Mouse (Mus musculus): ENCODE measurements at regions not wholly inside any gene's neighbourhood (a gene's known extent, or its start where the extent isn't known, plus 50 kb on each side); places are given as distances from the start of the nearest gene placed in this dataset.

- Histone ChIP-seq H3K27me3 (ENCODE audit: insufficient read depth, low read length) (no peaks in the 10 kb centered on the region), H3K9me3 (ENCODE audit: low read depth, low read length) (no peaks in the 10 kb centered on the region), H3K9ac (no peak overlapping the region), H3K4me1 (ENCODE audit: insufficient read depth) (no peaks in the 10 kb centered on the region), H3K4me3 (ENCODE audit: low read depth, low read length) (no peak overlapping the region), H3K27ac (ENCODE audit: low read depth) (no peak overlapping the region), H3K36me3 (ENCODE audit: insufficient read depth) (no peaks in the 10 kb centered on the region), H3K4me2 (no peak overlapping the region)
- TF ChIP-seq CTCF (IDR thresholded peaks at IDR 0.05; ENCODE audit: low read depth): peak; percentile 82
- WGBS: 16% methylated on average over 6 of the region's 6 CpGs
- ATAC-seq (ENCODE audit: insufficient read depth) (peak; percentile 54), DNase-seq (peak; percentile 82)
Observed at GRCm38 (mm10) chr2:147256696-147257095, 62.7 kb upstream of the Nkx2-2 start.

- H3K27me3 ChIP-seq (ENCODE audit: insufficient read depth, low read length): no peaks in the 10 kb centered on the region
- H3K9me3 ChIP-seq (ENCODE audit: low read depth, low read length): no peaks in the 10 kb centered on the region
- no peaks in the 10 kb centered on the region for H3K36me3 ChIP-seq (ENCODE audit: insufficient read depth)
- H3K4me3 ChIP-seq (ENCODE audit: low read depth, low read length): no peak overlapping the region
- no peak overlapping the region for H3K9ac ChIP-seq
- H3K27ac ChIP-seq (ENCODE audit: low read depth): no peak overlapping the region
- no peak overlapping the region for H3K4me2 ChIP-seq
- no peak for DNase-seq
- TF ChIP-seq CTCF (IDR thresholded peaks at IDR 0.05; ENCODE audit: low read depth): no peak
- no peaks in the 10 kb centered on the region for H3K4me1 ChIP-seq (ENCODE audit: insufficient read depth)
- no peak for ATAC-seq (ENCODE audit: insufficient read depth)
- 75% methylated on average over 3 of the region's 3 CpGs for WGBS
Observed at GRCm38 (mm10) chr2:147254944-147255343, 60.9 kb upstream of the Nkx2-2 start.

GRCm38 (mm10) chr2:147254137-147254536, 60.1 kb upstream of the Nkx2-2 start:
- DNase-seq: no peak
- Histone ChIP-seq H3K4me3 (ENCODE audit: low read depth, low read length) (no peak overlapping the region), H3K36me3 (ENCODE audit: insufficient read depth) (no peaks in the 10 kb centered on the region), H3K27ac (ENCODE audit: low read depth) (no peak overlapping the region), H3K9me3 (ENCODE audit: low read depth, low read length) (no peaks in the 10 kb centered on the region), H3K9ac (no peak overlapping the region), H3K4me1 (ENCODE audit: insufficient read depth) (no peaks in the 10 kb centered on the region), H3K27me3 (ENCODE audit: insufficient read depth, low read length) (no peaks in the 10 kb centered on the region), H3K4me2 (no peak overlapping the region)
- no peak for TF ChIP-seq CTCF (IDR thresholded peaks at IDR 0.05; ENCODE audit: low read depth)
- ATAC-seq (ENCODE audit: insufficient read depth): no peak
- 66% methylated on average over 5 of the region's 5 CpGs for WGBS

GRCm38 (mm10) chr2:147247981-147248514, 54.0 kb upstream of the Nkx2-2 start:
- DNase-seq (no peak), ATAC-seq (ENCODE audit: insufficient read depth) (no peak)
- Histone ChIP-seq H3K4me1 (ENCODE audit: insufficient read depth) (no peaks in the 10 kb centered on the region), H3K9ac (no peak overlapping the region), H3K36me3 (ENCODE audit: insufficient read depth) (no peaks in the 10 kb centered on the region), H3K27ac (ENCODE audit: low read depth) (no peak overlapping the region), H3K27me3 (ENCODE audit: insufficient read depth, low read length) (no peaks in the 10 kb centered on the region), H3K4me2 (no peak overlapping the region), H3K9me3 (ENCODE audit: low read depth, low read length) (no peaks in the 10 kb centered on the region), H3K4me3 (ENCODE audit: low read depth, low read length) (no peak overlapping the region)
- 57% methylated on average over 6 of the region's 6 CpGs for WGBS
- no peak for TF ChIP-seq CTCF (IDR thresholded peaks at IDR 0.05; ENCODE audit: low read depth)

GRCm38 (mm10) chr2:147247238-147247637, 53.2 kb upstream of the Nkx2-2 start:
- Histone ChIP-seq H3K36me3 (ENCODE audit: insufficient read depth) (no peaks in the 10 kb centered on the region), H3K4me1 (ENCODE audit: insufficient read depth) (no peaks in the 10 kb centered on the region), H3K9ac (no peak overlapping the region), H3K27me3 (ENCODE audit: insufficient read depth, low read length) (no peaks in the 10 kb centered on the region), H3K9me3 (ENCODE audit: low read depth, low read length) (no peaks in the 10 kb centered on the region), H3K27ac (ENCODE audit: low read depth) (no peak overlapping the region), H3K4me3 (ENCODE audit: low read depth, low read length) (no peak overlapping the region), H3K4me2 (no peak overlapping the region)
- ATAC-seq (ENCODE audit: insufficient read depth) (no peak), DNase-seq (no peak)
- 62% methylated on average over 8 of the region's 8 CpGs for WGBS
- no peak for TF ChIP-seq CTCF (IDR thresholded peaks at IDR 0.05; ENCODE audit: low read depth)

- Histone ChIP-seq H3K9ac (no peak overlapping the region), H3K27ac (ENCODE audit: low read depth) (no peak overlapping the region), H3K27me3 (ENCODE audit: insufficient read depth, low read length) (no peaks in the 10 kb centered on the region), H3K4me1 (ENCODE audit: insufficient read depth) (no peaks in the 10 kb centered on the region), H3K9me3 (ENCODE audit: low read depth, low read length) (no peaks in the 10 kb centered on the region), H3K36me3 (ENCODE audit: insufficient read depth) (no peaks in the 10 kb centered on the region), H3K4me3 (ENCODE audit: low read depth, low read length) (no peak overlapping the region), H3K4me2 (no peak overlapping the region)
- ATAC-seq (ENCODE audit: insufficient read depth) (no peak), DNase-seq (no peak)
- no peak for TF ChIP-seq CTCF (IDR thresholded peaks at IDR 0.05; ENCODE audit: low read depth)
- 86% methylated on average over 1 of the region's 1 CpGs for WGBS
Observed at GRCm38 (mm10) chr2:147244406-147244805, 50.4 kb upstream of the Nkx2-2 start.

Data from lung, embryonic 14.5 days (tissue).